Mouse (Mus musculus): ENCODE measurements around the gene Col4a1. TPM values are rescaled to one million over a fixed set of nuclear protein-coding genes. Genes with fewer than 3 reads are reported as not detected.

The Col4a1 gene
- polyA plus RNA-seq, 1 experiment from 2014 or later = 103 TPM

DNA sequence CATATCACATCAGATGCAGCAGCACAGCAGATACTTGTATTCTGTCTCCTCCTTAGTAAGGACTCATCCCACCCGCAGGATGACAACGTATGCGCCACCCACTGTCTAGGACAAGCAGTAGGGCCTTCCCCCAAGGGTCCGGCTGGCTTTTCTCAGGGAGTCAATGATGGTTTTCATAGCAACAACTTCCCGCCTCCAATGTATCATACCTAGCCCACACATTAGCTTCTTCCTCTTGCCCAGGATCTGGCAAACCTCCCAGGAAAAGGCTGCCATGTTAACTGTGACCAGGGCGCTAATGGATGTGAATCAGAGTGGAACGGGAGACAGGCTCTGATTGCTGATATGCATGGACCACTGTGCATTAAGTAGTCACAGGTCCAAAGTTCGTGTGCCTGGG, 12.2 kb downstream of the Col4a1 start:
- H3K36me3 ChIP-seq (ENCODE audit: control insufficient read depth, insufficient read depth, low read length) = no peaks in the 10 kb centered on the region
- H3K4me2 ChIP-seq (ENCODE audit: low read depth, severe bottlenecking) = no peak overlapping the region
- H3K9me3 ChIP-seq (ENCODE audit: control insufficient read depth, low read length) = no peaks in the 10 kb centered on the region
- no peak overlapping the region for H3K4me3 ChIP-seq (ENCODE audit: low read depth, low read length)
- peaks cover 33% of the 10 kb centered on the region for H3K4me1 ChIP-seq (ENCODE audit: control insufficient read depth, insufficient read depth, low read length)
- ATAC-seq (ENCODE audit: insufficient number of reproducible peaks, low FRiP score, low TSS enrichment, low read depth) (no peak), DNase-seq (ENCODE audit: low spot score) (no peak)
- WGBS = 88% methylated on average over 8 of the region's 8 CpGs
- no peak overlapping the region for H3K9ac ChIP-seq (ENCODE audit: low read length)
- H3K27me3 ChIP-seq (ENCODE audit: control insufficient read depth, insufficient read depth, low read length) = no peaks in the 10 kb centered on the region
- no peak overlapping the region for H3K27ac ChIP-seq (replicated peaks; ENCODE audit: low read depth, low read length)

DNA sequence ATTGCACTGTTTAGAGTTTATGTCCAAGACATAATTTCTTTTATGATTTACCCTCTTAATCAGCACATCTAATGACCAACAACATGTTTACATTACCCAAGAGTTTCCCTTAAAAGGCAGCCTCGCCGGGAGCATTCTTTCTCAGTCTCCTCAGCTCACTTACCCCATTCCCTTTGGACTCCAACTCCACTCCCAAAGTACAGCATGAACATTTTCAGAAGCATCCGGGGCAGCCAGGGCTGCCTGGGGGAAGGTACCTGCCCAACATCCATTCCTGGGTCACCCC, 13.4 kb downstream of the Col4a1 start:
- no peak overlapping the region for H3K9ac ChIP-seq (ENCODE audit: low read length)
- ATAC-seq (ENCODE audit: insufficient number of reproducible peaks, low FRiP score, low TSS enrichment, low read depth) (no peak), DNase-seq (ENCODE audit: low spot score) (peak; percentile 26)
- H3K27ac ChIP-seq (replicated peaks; ENCODE audit: low read depth, low read length) = peak overlapping the region; percentile 58
- no peak overlapping the region for H3K4me2 ChIP-seq (ENCODE audit: low read depth, severe bottlenecking)
- H3K9me3 ChIP-seq (ENCODE audit: control insufficient read depth, low read length) = no peaks in the 10 kb centered on the region
- H3K27me3 ChIP-seq (ENCODE audit: control insufficient read depth, insufficient read depth, low read length) = no peaks in the 10 kb centered on the region
- H3K36me3 ChIP-seq (ENCODE audit: control insufficient read depth, insufficient read depth, low read length) = no peaks in the 10 kb centered on the region
- H3K4me1 ChIP-seq (ENCODE audit: control insufficient read depth, insufficient read depth, low read length) = peaks cover 33% of the 10 kb centered on the region
- H3K4me3 ChIP-seq (ENCODE audit: low read depth, low read length) = no peak overlapping the region
- 40% methylated on average over 3 of the region's 3 CpGs for WGBS

- Histone ChIP-seq H3K4me2 (ENCODE audit: low read depth, severe bottlenecking) (no peak overlapping the region), H3K9ac (ENCODE audit: low read length) (no peak overlapping the region), H3K27me3 (ENCODE audit: control insufficient read depth, insufficient read depth, low read length) (no peaks in the 10 kb centered on the region), H3K27ac (replicated peaks; ENCODE audit: low read depth, low read length) (peak overlapping the region; percentile 58), H3K9me3 (ENCODE audit: control insufficient read depth, low read length) (no peaks in the 10 kb centered on the region), H3K4me1 (ENCODE audit: control insufficient read depth, insufficient read depth, low read length) (peaks cover 33% of the 10 kb centered on the region), H3K36me3 (ENCODE audit: control insufficient read depth, insufficient read depth, low read length) (no peaks in the 10 kb centered on the region), H3K4me3 (ENCODE audit: low read depth, low read length) (no peak overlapping the region)
- ATAC-seq (ENCODE audit: insufficient number of reproducible peaks, low FRiP score, low TSS enrichment, low read depth) (peak; percentile 50), DNase-seq (ENCODE audit: low spot score) (peak; percentile 60)
- 14% methylated on average over 12 of the region's 12 CpGs for WGBS
Observed at GRCm38 (mm10) chr8:11298531-11299316, 13.9 kb downstream of the Col4a1 start.

DNA sequence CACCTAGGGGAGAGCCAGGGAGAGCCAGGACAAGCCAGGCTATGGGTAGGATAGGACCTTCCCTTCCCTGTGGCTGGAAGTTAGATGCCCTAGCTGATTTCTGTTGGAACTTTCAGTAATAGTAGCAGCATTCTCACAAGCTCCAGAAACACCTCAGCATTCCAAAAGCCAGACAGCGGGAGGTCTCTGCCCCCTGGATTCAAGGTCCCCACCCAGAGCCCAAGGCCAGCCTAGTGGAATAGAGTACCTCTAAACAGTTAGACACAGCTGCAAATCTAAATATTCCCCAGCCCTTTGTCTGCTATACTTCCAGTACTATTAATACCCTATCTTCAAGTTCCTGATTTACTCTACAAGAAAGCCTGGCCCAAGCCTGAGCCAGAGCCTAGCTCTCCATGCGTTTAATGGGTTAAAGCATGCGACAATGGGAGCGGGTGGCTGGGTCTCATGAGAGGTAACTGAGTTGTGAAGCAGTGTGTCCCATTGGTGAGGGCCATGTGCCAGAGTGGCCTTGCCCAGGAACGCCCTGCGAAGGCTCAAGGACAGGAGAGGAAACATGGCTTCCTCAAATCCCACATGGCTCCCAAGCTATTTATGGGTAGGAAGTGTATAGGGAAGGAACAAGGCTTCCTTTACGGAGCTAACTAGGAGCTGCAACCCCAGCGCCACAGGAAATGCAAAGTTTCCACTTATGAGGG, 15.3 kb downstream of the Col4a1 start:
- ATAC-seq (ENCODE audit: insufficient number of reproducible peaks, low FRiP score, low TSS enrichment, low read depth) (no peak), DNase-seq (ENCODE audit: low spot score) (no peak)
- peaks cover 33% of the 10 kb centered on the region for H3K4me1 ChIP-seq (ENCODE audit: control insufficient read depth, insufficient read depth, low read length)
- H3K9me3 ChIP-seq (ENCODE audit: control insufficient read depth, low read length) = no peaks in the 10 kb centered on the region
- 77% methylated on average over 8 of the region's 8 CpGs for WGBS
- H3K9ac ChIP-seq (ENCODE audit: low read length) = no peak overlapping the region; the same call in 1 of the 2 replicates
- H3K27ac ChIP-seq (replicated peaks; ENCODE audit: low read depth, low read length) = no peak overlapping the region
- no peak overlapping the region for H3K4me2 ChIP-seq (ENCODE audit: low read depth, severe bottlenecking)
- no peaks in the 10 kb centered on the region for H3K27me3 ChIP-seq (ENCODE audit: control insufficient read depth, insufficient read depth, low read length)
- no peak overlapping the region for H3K4me3 ChIP-seq (ENCODE audit: low read depth, low read length)
- H3K36me3 ChIP-seq (ENCODE audit: control insufficient read depth, insufficient read depth, low read length) = no peaks in the 10 kb centered on the region; the same call in 1 of the 2 replicates

DNA sequence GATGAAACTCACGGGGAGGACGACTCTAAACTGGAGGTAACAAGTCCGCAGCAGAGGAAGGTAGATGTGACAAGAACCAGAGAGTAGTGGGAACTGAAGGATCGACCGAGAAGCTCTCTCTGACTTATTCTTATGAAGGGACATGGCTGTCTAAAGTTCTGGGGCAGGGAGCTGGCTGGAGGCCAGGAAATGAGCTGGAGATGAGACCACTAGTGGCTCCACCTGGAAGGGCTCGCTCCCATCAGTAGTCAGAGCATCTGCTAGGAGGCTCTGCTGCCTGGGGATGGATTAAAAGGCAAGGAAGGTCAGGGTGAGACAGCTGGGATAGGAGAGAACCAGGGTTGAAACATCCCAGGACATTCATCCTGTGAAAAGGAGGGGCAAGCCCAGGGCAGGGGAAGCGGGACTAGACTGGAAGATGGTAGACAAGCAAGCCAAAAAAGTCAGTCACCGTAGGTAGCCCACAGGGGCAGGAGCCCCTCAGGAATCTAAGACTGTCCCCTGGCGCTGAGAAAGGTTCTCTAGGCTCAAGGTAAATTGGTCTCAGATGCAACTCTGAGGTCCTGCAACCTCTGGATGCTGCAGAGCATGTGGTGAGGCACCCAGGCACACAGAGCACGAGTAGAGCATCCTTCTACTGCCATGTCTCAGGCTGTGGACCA, 16.2 kb downstream of the Col4a1 start:
- Histone ChIP-seq H3K27me3 (ENCODE audit: control insufficient read depth, insufficient read depth, low read length) (no peaks in the 10 kb centered on the region), H3K9ac (ENCODE audit: low read length) (no peak overlapping the region), H3K4me2 (ENCODE audit: low read depth, severe bottlenecking) (no peak overlapping the region), H3K36me3 (ENCODE audit: control insufficient read depth, insufficient read depth, low read length) (no peaks in the 10 kb centered on the region; the same call in 1 of the 2 replicates), H3K9me3 (ENCODE audit: control insufficient read depth, low read length) (no peaks in the 10 kb centered on the region), H3K4me1 (ENCODE audit: control insufficient read depth, insufficient read depth, low read length) (peaks cover 33% of the 10 kb centered on the region), H3K4me3 (ENCODE audit: low read depth, low read length) (no peak overlapping the region), H3K27ac (replicated peaks; ENCODE audit: low read depth, low read length) (no peak overlapping the region)
- 87% methylated on average over 10 of the region's 10 CpGs for WGBS
- ATAC-seq (ENCODE audit: insufficient number of reproducible peaks, low FRiP score, low TSS enrichment, low read depth) (no peak), DNase-seq (ENCODE audit: low spot score) (no peak)

- H3K36me3 ChIP-seq (ENCODE audit: control insufficient read depth, insufficient read depth, low read length) = no peaks in the 10 kb centered on the region; the same call in 1 of the 2 replicates
- H3K4me2 ChIP-seq (ENCODE audit: low read depth, severe bottlenecking) = no peak overlapping the region
- DNase-seq (ENCODE audit: low spot score) (no peak), ATAC-seq (ENCODE audit: insufficient number of reproducible peaks, low FRiP score, low TSS enrichment, low read depth) (no peak)
- no peak overlapping the region for H3K27ac ChIP-seq (replicated peaks; ENCODE audit: low read depth, low read length)
- H3K9ac ChIP-seq (ENCODE audit: low read length) = no peak overlapping the region
- H3K27me3 ChIP-seq (ENCODE audit: control insufficient read depth, insufficient read depth, low read length) = no peaks in the 10 kb centered on the region
- H3K9me3 ChIP-seq (ENCODE audit: control insufficient read depth, low read length) = no peaks in the 10 kb centered on the region
- 43% methylated on average over 3 of the region's 3 CpGs for WGBS
- peaks cover 16% of the 10 kb centered on the region for H3K4me1 ChIP-seq (ENCODE audit: control insufficient read depth, insufficient read depth, low read length)
- H3K4me3 ChIP-seq (ENCODE audit: low read depth, low read length) = no peak overlapping the region
Observed at GRCm38 (mm10) chr8:11292611-11293010, 20.0 kb downstream of the Col4a1 start.

- H3K4me2 ChIP-seq (ENCODE audit: low read depth, severe bottlenecking) = no peak overlapping the region
- DNase-seq (ENCODE audit: low spot score) (no peak), ATAC-seq (ENCODE audit: insufficient number of reproducible peaks, low FRiP score, low TSS enrichment, low read depth) (no peak)
- no peak overlapping the region for H3K27ac ChIP-seq (replicated peaks; ENCODE audit: low read depth, low read length)
- H3K27me3 ChIP-seq (ENCODE audit: control insufficient read depth, insufficient read depth, low read length) = no peaks in the 10 kb centered on the region
- no peaks in the 10 kb centered on the region for H3K9me3 ChIP-seq (ENCODE audit: control insufficient read depth, low read length)
- H3K4me3 ChIP-seq (ENCODE audit: low read depth, low read length) = no peak overlapping the region
- 24% methylated on average over 1 of the region's 1 CpGs for WGBS
- no peaks in the 10 kb centered on the region; the same call in 1 of the 2 replicates for H3K36me3 ChIP-seq (ENCODE audit: control insufficient read depth, insufficient read depth, low read length)
- H3K4me1 ChIP-seq (ENCODE audit: control insufficient read depth, insufficient read depth, low read length) = peaks cover 2% of the 10 kb centered on the region; the same call in 1 of the 2 replicates
- H3K9ac ChIP-seq (ENCODE audit: low read length) = no peak overlapping the region
Observed at GRCm38 (mm10) chr8:11290533-11290932, 22.1 kb downstream of the Col4a1 start.

GRCm38 (mm10) chr8:11288286-11288685, 24.3 kb downstream of the Col4a1 start:
- H3K36me3 ChIP-seq (ENCODE audit: control insufficient read depth, insufficient read depth, low read length) = no peaks in the 10 kb centered on the region; the same call in 1 of the 2 replicates
- no peak overlapping the region; the same call in 1 of the 2 replicates for H3K4me2 ChIP-seq (ENCODE audit: low read depth, severe bottlenecking)
- H3K4me1 ChIP-seq (ENCODE audit: control insufficient read depth, insufficient read depth, low read length) = peaks cover 2% of the 10 kb centered on the region; the same call in 1 of the 2 replicates
- no peak for ATAC-seq (ENCODE audit: insufficient number of reproducible peaks, low FRiP score, low TSS enrichment, low read depth)
- WGBS = 84% methylated on average over 6 of the region's 6 CpGs
- no peak for DNase-seq (ENCODE audit: low spot score)
- no peak overlapping the region for H3K4me3 ChIP-seq (ENCODE audit: low read depth, low read length)
- no peak overlapping the region for H3K9ac ChIP-seq (ENCODE audit: low read length)
- H3K9me3 ChIP-seq (ENCODE audit: control insufficient read depth, low read length) = no peaks in the 10 kb centered on the region
- H3K27me3 ChIP-seq (ENCODE audit: control insufficient read depth, insufficient read depth, low read length) = no peaks in the 10 kb centered on the region
- H3K27ac ChIP-seq (replicated peaks; ENCODE audit: low read depth, low read length) = no peak overlapping the region

All from limb, embryonic 11.5 days (tissue).